Mouse (Mus musculus): ENCODE data around the gene Trappc5.

The Trappc5 gene

GRCm38 (mm10) chr8:3674671-3675070, 1.4 kb upstream of the Trappc5 start:
- in situ Hi-C loops (cut with MboI, MseI): loop anchor here (5.0 to 10.0 kb wide), 3 partner anchors 42 to 290 kb away; partner anchors contain the start of genes Pex11g and Stxbp2

- in situ Hi-C loops (cut with MboI, MseI): loop anchor here (10.0 kb wide), 1 partner anchor 292 kb away; no protein-coding TSS in a partner anchor
Observed at GRCm38 (mm10) chr8:3676993-3677579, 987 bp downstream of the Trappc5 start.

GRCm38 (mm10) chr8:3678831-3679230, 2.7 kb downstream of the Trappc5 start:
- in situ Hi-C loops (cut with MboI, MseI): loop anchor here (10.0 kb wide), 1 partner anchor 294 kb away; no protein-coding TSS in a partner anchor

- in situ Hi-C loops (cut with MboI, MseI): loop anchor here (10.0 kb wide), 1 partner anchor 294 kb away; no protein-coding TSS in a partner anchor
Observed at GRCm38 (mm10) chr8:3679236-3679635, 3.1 kb downstream of the Trappc5 start.

GRCm38 (mm10) chr8:3679656-3680055, 3.6 kb downstream of the Trappc5 start:
- in situ Hi-C loops (cut with MboI, MseI): loop anchor here (10.0 kb wide), 1 partner anchor 295 kb away; no protein-coding TSS in a partner anchor

GRCm38 (mm10) chr8:3682435-3682834, 6.3 kb downstream of the Trappc5 start:
- in situ Hi-C loops (cut with MboI, MseI): no loop called here

GRCm38 (mm10) chr8:3683408-3684176, 7.5 kb downstream of the Trappc5 start:
- in situ Hi-C loops (cut with MboI, MseI): no loop called here

- in situ Hi-C loops (cut with MboI, MseI): no loop called here
Observed at GRCm38 (mm10) chr8:3684530-3684929, 8.4 kb downstream of the Trappc5 start.

- in situ Hi-C loops (cut with MboI, MseI): no loop called here
Observed at GRCm38 (mm10) chr8:3685422-3685821, 9.3 kb downstream of the Trappc5 start.

- in situ Hi-C loops (cut with MboI, MseI): no loop called here
Observed at GRCm38 (mm10) chr8:3687537-3687936, 11.4 kb downstream of the Trappc5 start.

GRCm38 (mm10) chr8:3690774-3691173, 14.7 kb downstream of the Trappc5 start:
- in situ Hi-C loops (cut with MboI, MseI): no loop called here

- in situ Hi-C loops (cut with MboI, MseI): no loop called here
Observed at GRCm38 (mm10) chr8:3694121-3694520, 18.0 kb downstream of the Trappc5 start, which contains the start of gene Fcer2a. Gene Fcer2a (minus strand): TSS chr8:3694175.

GRCm38 (mm10) chr8:3701491-3701890, 25.4 kb downstream of the Trappc5 start:
- in situ Hi-C loops (cut with MboI, MseI): loop anchor here (10.0 kb wide), 1 partner anchor 663 kb away; no protein-coding TSS in a partner anchor

- in situ Hi-C loops (cut with MboI, MseI): loop anchor here (5.0 to 10.0 kb wide), 2 partner anchors 412 to 659 kb away; no protein-coding TSS in a partner anchor
Observed at GRCm38 (mm10) chr8:3705711-3706110, 29.6 kb downstream of the Trappc5 start.

- in situ Hi-C loops (cut with MboI, MseI): loop anchor here (5.0 to 10.0 kb wide), 2 partner anchors 410 to 657 kb away; no protein-coding TSS in a partner anchor
Observed at GRCm38 (mm10) chr8:3707611-3708010, 31.5 kb downstream of the Trappc5 start.

- in situ Hi-C loops (cut with MboI, MseI): no loop called here
Observed at GRCm38 (mm10) chr8:3710312-3710711, 34.2 kb downstream of the Trappc5 start.

GRCm38 (mm10) chr8:3711646-3712045, 35.5 kb downstream of the Trappc5 start:
- in situ Hi-C loops (cut with MboI, MseI): no loop called here

GRCm38 (mm10) chr8:3717321-3717954, 41.3 kb downstream of the Trappc5 start:
- in situ Hi-C loops (cut with MboI, MseI): no loop called here

GRCm38 (mm10) chr8:3718559-3718958, 42.5 kb downstream of the Trappc5 start:
- in situ Hi-C loops (cut with MboI, MseI): no loop called here

GRCm38 (mm10) chr8:3720551-3720950, 44.5 kb downstream of the Trappc5 start, which contains the start of gene Clec4g:
Gene Clec4g (minus strand): TSS chr8:3720651.
- in situ Hi-C loops (cut with MboI, MseI): no loop called here

GRCm38 (mm10) chr8:3721041-3721440, 44.9 kb downstream of the Trappc5 start:
- in situ Hi-C loops (cut with MboI, MseI): no loop called here

Data from T-helper 1 cell (primary cell).